Mouse (Mus musculus): ENCODE results near the gene Gm17555. TPM values are rescaled to one million over a fixed set of nuclear protein-coding genes. Genes with fewer than 3 reads are reported as not detected.

Gene Gm17555
- total and polyA plus RNA-seq, 3 experiments = not detected

Other genes starting within 250 kb of the Gm17555 start
- gene Fgf7, start 180.4 kb upstream of the Gm17555 start, total RNA-seq (2012; rRNA removed) = not detected in 2 replicates
- not detected for gene Fgf7, start 180.4 kb upstream of the Gm17555 start, polyA plus RNA-seq (2012; ENCODE audit: insufficient read depth in 1 of 2, insufficient read length in 2 of 2, low read depth in 1 of 2, low replicate concordance in 2 of 2, missing spikeins in 1 of 2)
- not detected in 2 replicates for gene Fam227b, start 63.1 kb upstream of the Gm17555 start, total RNA-seq (2012; rRNA removed)
- not detected for gene Fam227b, start 63.1 kb upstream of the Gm17555 start, polyA plus RNA-seq (2012; ENCODE audit: insufficient read depth in 1 of 2, insufficient read length in 2 of 2, low read depth in 1 of 2, low replicate concordance in 2 of 2, missing spikeins in 1 of 2)
- gene Dtwd1, start 63.0 kb upstream of the Gm17555 start, total RNA-seq (2012; rRNA removed) = 15.8 and 17.6 TPM in 2 replicates
- gene Dtwd1, start 63.0 kb upstream of the Gm17555 start, polyA plus RNA-seq (2012; ENCODE audit: insufficient read depth in 1 of 2, insufficient read length in 2 of 2, low read depth in 1 of 2, low replicate concordance in 2 of 2, missing spikeins in 1 of 2) = 10 to 100 TPM in 1 of 2 experiments, not detected in 1; 17.9 TPM